Mouse (Mus musculus) spleen, postnatal 4 days (tissue): ENCODE results near the gene As3mt.

Source experiments
- DNase-seq, 2 experiments: peaks; one replicate each; pipeline ENCODE4 v3.0.0; 2022; ENCODE audit warnings: low spot score in 2 of 2

The As3mt gene

DNA sequence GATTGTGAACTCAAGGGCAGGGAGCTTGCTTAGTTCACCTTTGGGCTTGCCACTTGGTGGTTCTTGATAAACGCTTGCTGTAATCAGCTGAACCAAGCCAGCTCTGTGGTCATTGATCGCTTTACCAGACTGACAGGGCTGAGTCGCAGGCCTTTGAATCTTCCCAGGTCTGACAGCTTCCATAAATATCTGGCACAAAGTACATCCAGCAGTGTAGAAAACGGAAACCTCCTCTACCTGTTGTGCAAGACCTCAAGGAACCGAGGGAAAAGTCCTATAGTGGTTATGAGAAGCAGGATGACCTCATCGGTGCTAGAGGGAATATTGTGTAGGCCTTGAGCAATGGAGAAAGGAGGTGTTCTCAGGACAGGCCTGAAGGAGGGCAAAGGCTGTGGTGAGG is 77.2 kb downstream of the As3mt start:
- peak in 1 of 2 experiments; percentile 25 for DNase-seq

DNA sequence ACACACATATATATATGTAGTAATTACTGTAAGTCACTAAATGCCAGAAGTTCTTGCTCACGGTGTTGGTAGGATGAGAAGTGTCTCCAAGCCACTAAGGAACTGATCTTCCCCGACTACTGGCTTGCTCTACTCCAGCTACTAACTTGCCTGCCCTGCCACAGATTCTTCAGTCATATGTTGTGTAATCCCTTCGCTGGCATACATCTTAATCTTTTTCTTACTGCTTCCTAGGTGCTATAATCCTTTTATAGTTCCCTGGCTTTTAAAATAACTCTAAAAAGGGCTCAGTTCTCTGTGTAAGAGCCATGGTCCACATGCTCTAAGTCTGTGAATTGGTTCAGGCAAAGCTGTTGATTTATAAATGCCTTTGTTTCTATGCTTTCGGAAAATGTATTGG is 78.4 kb downstream of the As3mt start:
- DNase-seq = no peak

DNA sequence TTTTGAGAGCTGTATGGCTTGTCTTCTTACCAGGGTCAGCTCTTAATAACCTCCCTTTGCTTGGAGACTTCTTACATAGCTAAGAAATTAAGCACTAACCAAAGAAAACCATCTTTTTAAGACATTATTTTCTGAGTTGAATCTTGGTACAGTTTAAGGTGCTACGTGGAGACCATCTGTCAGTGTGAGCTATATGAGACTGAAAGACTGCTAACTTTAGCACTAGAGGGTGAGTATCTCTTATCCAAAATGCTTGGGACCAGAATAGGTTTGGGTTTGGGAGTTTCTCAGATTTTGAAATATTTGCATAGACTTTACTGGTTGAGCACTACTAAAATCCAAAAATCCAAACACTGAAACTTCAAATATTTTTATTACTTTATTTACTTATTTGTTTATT is 82.5 kb downstream of the As3mt start:
- no peak for DNase-seq
